Mouse (Mus musculus): ENCODE results near the gene Ddx17. TPM values are rescaled to one million over a fixed set of nuclear protein-coding genes. Genes with fewer than 3 reads are reported as not detected.
A peak's percentile ranks its signal among the peaks of the same experiment; 100 is the strongest.

The Ddx17 gene
- 87.3 and 92.4 TPM in 2 replicates for polyA plus RNA-seq (2014; fragmentation: Nextera tagmentation; extraction: Ambion mirVana)

GRCm38 (mm10) chr15:79546410-79547288 is at the start of gene Ddx17:
Gene Ddx17 (minus strand): TSS chr15:79546741.
- no peaks in the 10 kb centered on the region for H3K9me3 ChIP-seq (ENCODE audit: control insufficient read depth, low read length)
- H3K27ac ChIP-seq = peak within 1 kb of the TSS; percentile 99
- peak within 1 kb of the TSS; percentile 92 for H3K9ac ChIP-seq
- ATAC-seq (ENCODE audit: low FRiP score) (peak; percentile 98), DNase-seq (ENCODE audit: low spot score) (peak; percentile 100)
- peak within 1 kb of the TSS; percentile 59 for H3K4me3 ChIP-seq (replicated peaks; ENCODE audit: low read length)
- H3K4me2 ChIP-seq (replicated peaks) = peak within 1 kb of the TSS; percentile 92
- H3K36me3 ChIP-seq (replicated peaks; ENCODE audit: control insufficient read depth, insufficient read depth) = peaks cover 29% of the 10 kb centered on the region
- no peaks in the 10 kb centered on the region for H3K27me3 ChIP-seq (ENCODE audit: control insufficient read depth, insufficient read depth, low read length)
- peaks cover 23% of the 10 kb centered on the region for H3K4me1 ChIP-seq (replicated peaks; ENCODE audit: control insufficient read depth, insufficient read depth, low read length)
- WGBS = 2% methylated on average over 79 of the region's 84 CpGs

GRCm38 (mm10) chr15:79581581-79581980 is 35.0 kb upstream of the Ddx17 start:
- no peaks in the 10 kb centered on the region for H3K27me3 ChIP-seq (ENCODE audit: control insufficient read depth, insufficient read depth, low read length)
- H3K9ac ChIP-seq = no peak overlapping the region
- no peaks in the 10 kb centered on the region for H3K4me1 ChIP-seq (replicated peaks; ENCODE audit: control insufficient read depth, insufficient read depth, low read length)
- WGBS = 47% methylated on average over 1 of the region's 1 CpGs
- H3K27ac ChIP-seq = no peak overlapping the region
- H3K36me3 ChIP-seq (replicated peaks; ENCODE audit: control insufficient read depth, insufficient read depth) = no peaks in the 10 kb centered on the region
- no peak for DNase-seq (ENCODE audit: low spot score)
- no peak overlapping the region for H3K4me3 ChIP-seq (replicated peaks; ENCODE audit: low read length)
- H3K4me2 ChIP-seq (replicated peaks) = no peak overlapping the region
- no peak for ATAC-seq (ENCODE audit: low FRiP score)
- H3K9me3 ChIP-seq (ENCODE audit: control insufficient read depth, low read length) = no peaks in the 10 kb centered on the region

- Histone ChIP-seq H3K9me3 (ENCODE audit: control insufficient read depth, low read length) (no peaks in the 10 kb centered on the region), H3K9ac (no peak overlapping the region), H3K36me3 (replicated peaks; ENCODE audit: control insufficient read depth, insufficient read depth) (no peaks in the 10 kb centered on the region), H3K4me3 (replicated peaks; ENCODE audit: low read length) (no peak overlapping the region), H3K27me3 (ENCODE audit: control insufficient read depth, insufficient read depth, low read length) (no peaks in the 10 kb centered on the region), H3K4me1 (replicated peaks; ENCODE audit: control insufficient read depth, insufficient read depth, low read length) (no peaks in the 10 kb centered on the region), H3K27ac (no peak overlapping the region), H3K4me2 (replicated peaks) (no peak overlapping the region)
- ATAC-seq (ENCODE audit: low FRiP score) (no peak), DNase-seq (ENCODE audit: low spot score) (no peak)
- WGBS = 76% methylated on average over 6 of the region's 6 CpGs
Measured at GRCm38 (mm10) chr15:79577671-79578426, 31.3 kb upstream of the Ddx17 start.

DNA sequence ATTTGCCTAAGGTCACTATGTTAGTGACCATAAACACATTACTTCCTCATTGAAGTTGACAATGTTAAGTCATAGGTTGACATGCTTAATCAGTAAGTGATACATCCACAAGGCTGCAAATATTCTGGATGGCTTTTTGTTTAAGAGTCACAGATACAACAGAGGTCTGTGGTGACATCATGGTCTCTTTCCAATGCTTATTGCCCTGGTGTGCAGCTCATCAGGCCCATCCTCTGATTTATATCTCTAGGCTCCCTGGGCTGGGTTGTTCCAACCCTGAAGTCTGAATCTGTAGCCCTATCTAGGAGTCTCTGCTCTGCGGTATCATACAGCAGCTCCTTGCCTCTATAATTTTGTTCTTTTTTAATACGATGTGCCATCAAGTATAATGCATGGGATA is 30.4 kb upstream of the Ddx17 start:
- no peak overlapping the region for H3K4me3 ChIP-seq (replicated peaks; ENCODE audit: low read length)
- 91% methylated on average over 2 of the region's 2 CpGs for WGBS
- H3K36me3 ChIP-seq (replicated peaks; ENCODE audit: control insufficient read depth, insufficient read depth) = no peaks in the 10 kb centered on the region
- no peak for ATAC-seq (ENCODE audit: low FRiP score)
- H3K27ac ChIP-seq = no peak overlapping the region
- H3K4me1 ChIP-seq (replicated peaks; ENCODE audit: control insufficient read depth, insufficient read depth, low read length) = no peaks in the 10 kb centered on the region
- no peaks in the 10 kb centered on the region for H3K9me3 ChIP-seq (ENCODE audit: control insufficient read depth, low read length)
- no peaks in the 10 kb centered on the region for H3K27me3 ChIP-seq (ENCODE audit: control insufficient read depth, insufficient read depth, low read length)
- no peak overlapping the region for H3K9ac ChIP-seq
- no peak for DNase-seq (ENCODE audit: low spot score)
- no peak overlapping the region for H3K4me2 ChIP-seq (replicated peaks)

DNA sequence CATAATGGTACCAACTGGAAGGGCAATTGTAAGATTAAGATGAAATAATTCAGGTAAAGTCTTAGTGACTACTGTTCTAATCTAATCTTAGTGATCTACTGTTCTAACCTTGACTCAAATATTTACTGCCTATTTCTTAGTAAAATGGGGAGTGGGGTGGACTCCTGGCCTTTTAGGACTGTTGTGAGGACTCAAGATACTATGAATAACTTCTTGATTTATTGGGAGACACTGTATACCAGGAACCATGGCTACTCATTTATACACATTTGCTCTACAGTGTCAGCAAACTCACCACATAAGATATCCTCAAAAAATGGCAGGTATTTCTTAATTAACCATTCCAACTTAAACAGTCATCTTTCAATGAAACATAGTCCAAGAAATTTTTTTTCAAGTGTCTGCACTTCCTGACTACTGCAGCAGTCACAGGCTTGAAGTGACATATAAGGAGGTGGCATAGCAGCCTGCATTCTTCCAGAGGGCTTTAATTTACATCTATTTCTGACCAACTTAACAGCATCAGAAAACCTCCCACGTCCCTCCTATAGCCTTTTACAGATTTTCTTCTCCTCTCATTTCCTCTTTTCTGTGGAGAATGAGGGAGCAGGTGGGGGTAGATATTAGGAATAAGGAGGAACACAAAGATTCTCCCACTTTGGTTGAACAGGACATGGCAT is 29.1 kb upstream of the Ddx17 start:
- Histone ChIP-seq H3K9ac (no peak overlapping the region), H3K27me3 (ENCODE audit: control insufficient read depth, insufficient read depth, low read length) (no peaks in the 10 kb centered on the region), H3K4me1 (replicated peaks; ENCODE audit: control insufficient read depth, insufficient read depth, low read length) (no peaks in the 10 kb centered on the region), H3K9me3 (ENCODE audit: control insufficient read depth, low read length) (no peaks in the 10 kb centered on the region), H3K4me3 (replicated peaks; ENCODE audit: low read length) (no peak overlapping the region), H3K4me2 (replicated peaks) (no peak overlapping the region), H3K36me3 (replicated peaks; ENCODE audit: control insufficient read depth, insufficient read depth) (no peaks in the 10 kb centered on the region), H3K27ac (no peak overlapping the region)
- 61% methylated on average over 1 of the region's 1 CpGs for WGBS
- DNase-seq (ENCODE audit: low spot score) (no peak), ATAC-seq (ENCODE audit: low FRiP score) (no peak)

- Histone ChIP-seq H3K27me3 (ENCODE audit: control insufficient read depth, insufficient read depth, low read length) (no peaks in the 10 kb centered on the region), H3K4me2 (replicated peaks) (no peak overlapping the region), H3K4me3 (replicated peaks; ENCODE audit: low read length) (no peak overlapping the region), H3K27ac (no peak overlapping the region), H3K9me3 (ENCODE audit: control insufficient read depth, low read length) (no peaks in the 10 kb centered on the region), H3K9ac (no peak overlapping the region), H3K36me3 (replicated peaks; ENCODE audit: control insufficient read depth, insufficient read depth) (no peaks in the 10 kb centered on the region), H3K4me1 (replicated peaks; ENCODE audit: control insufficient read depth, insufficient read depth, low read length) (no peaks in the 10 kb centered on the region)
- no peak for DNase-seq (ENCODE audit: low spot score)
- WGBS = 89% methylated on average over 9 of the region's 9 CpGs
- no peak for ATAC-seq (ENCODE audit: low FRiP score)
Measured at GRCm38 (mm10) chr15:79562417-79562816, 15.9 kb upstream of the Ddx17 start.

DNA sequence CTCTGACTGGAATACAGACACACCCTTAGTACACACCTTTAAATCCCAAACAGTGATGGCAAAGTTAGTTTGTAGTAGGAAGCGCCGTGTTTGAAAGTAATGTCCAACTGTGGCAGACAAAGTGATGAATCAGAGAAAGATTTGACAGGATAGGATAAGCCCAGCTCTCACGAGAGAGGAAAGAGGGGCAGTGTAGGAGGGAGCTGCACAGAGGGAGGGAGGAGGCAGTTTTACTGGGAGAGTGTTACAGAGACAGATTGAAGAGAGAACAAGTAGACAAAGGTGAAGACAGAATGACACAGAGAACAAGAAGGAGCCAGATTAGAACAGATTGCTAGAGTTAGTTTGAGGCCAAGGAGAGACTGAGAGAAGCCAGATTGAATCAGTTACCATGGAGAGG is 13.1 kb upstream of the Ddx17 start:
- Histone ChIP-seq H3K9ac (no peak overlapping the region), H3K4me2 (replicated peaks) (no peak overlapping the region), H3K36me3 (replicated peaks; ENCODE audit: control insufficient read depth, insufficient read depth) (no peaks in the 10 kb centered on the region), H3K9me3 (ENCODE audit: control insufficient read depth, low read length) (no peaks in the 10 kb centered on the region), H3K27me3 (ENCODE audit: control insufficient read depth, insufficient read depth, low read length) (no peaks in the 10 kb centered on the region), H3K27ac (no peak overlapping the region), H3K4me1 (replicated peaks; ENCODE audit: control insufficient read depth, insufficient read depth, low read length) (no peaks in the 10 kb centered on the region), H3K4me3 (replicated peaks; ENCODE audit: low read length) (no peak overlapping the region)
- no peak for DNase-seq (ENCODE audit: low spot score)
- no peak for ATAC-seq (ENCODE audit: low FRiP score)
- 78% methylated on average over 3 of the region's 3 CpGs for WGBS

GRCm38 (mm10) chr15:79552566-79552965 is 6.0 kb upstream of the Ddx17 start:
- Histone ChIP-seq H3K27ac (no peak overlapping the region), H3K36me3 (replicated peaks; ENCODE audit: control insufficient read depth, insufficient read depth) (no peaks in the 10 kb centered on the region), H3K27me3 (ENCODE audit: control insufficient read depth, insufficient read depth, low read length) (no peaks in the 10 kb centered on the region), H3K9me3 (ENCODE audit: control insufficient read depth, low read length) (no peaks in the 10 kb centered on the region), H3K4me2 (replicated peaks) (no peak overlapping the region), H3K9ac (no peak overlapping the region), H3K4me3 (replicated peaks; ENCODE audit: low read length) (no peak overlapping the region), H3K4me1 (replicated peaks; ENCODE audit: control insufficient read depth, insufficient read depth, low read length) (no peaks in the 10 kb centered on the region)
- DNase-seq (ENCODE audit: low spot score) (no peak), ATAC-seq (ENCODE audit: low FRiP score) (no peak)
- WGBS = 80% methylated on average over 5 of the region's 5 CpGs

DNA sequence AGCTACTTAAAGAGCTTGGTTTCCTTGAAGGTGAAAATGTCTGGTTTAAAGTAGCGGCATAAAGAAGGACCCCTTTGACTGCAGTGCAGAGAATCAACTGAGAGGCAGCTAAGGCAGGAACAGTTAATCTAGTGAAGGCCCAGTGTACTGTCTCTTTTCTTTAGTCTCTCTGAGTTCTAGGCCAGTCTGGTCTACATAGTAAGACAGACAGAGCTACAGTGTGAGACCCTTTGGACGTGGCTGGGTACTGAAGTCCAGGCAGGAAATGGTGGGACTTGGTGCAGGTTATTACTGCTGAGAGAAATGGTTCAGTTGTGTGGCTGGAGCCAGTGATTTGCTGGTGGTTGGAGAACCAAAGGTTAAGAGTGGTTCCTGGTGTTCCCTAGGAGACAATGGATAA is 1.7 kb upstream of the Ddx17 start:
- no peak for ATAC-seq (ENCODE audit: low FRiP score)
- Histone ChIP-seq H3K27me3 (ENCODE audit: control insufficient read depth, insufficient read depth, low read length) (no peaks in the 10 kb centered on the region), H3K36me3 (replicated peaks; ENCODE audit: control insufficient read depth, insufficient read depth) (peaks cover 13% of the 10 kb centered on the region), H3K27ac (no peak overlapping the region), H3K4me3 (replicated peaks; ENCODE audit: low read length) (no peak overlapping the region), H3K9me3 (ENCODE audit: control insufficient read depth, low read length) (no peaks in the 10 kb centered on the region), H3K4me2 (replicated peaks) (no peak overlapping the region), H3K9ac (no peak overlapping the region), H3K4me1 (replicated peaks; ENCODE audit: control insufficient read depth, insufficient read depth, low read length) (peaks cover 23% of the 10 kb centered on the region)
- DNase-seq (ENCODE audit: low spot score) = no peak
- 98% methylated on average over 2 of the region's 2 CpGs for WGBS

Measured in hindbrain, embryonic 14.5 days (tissue).